Mouse (Mus musculus): Measurements from ENCODE around the gene Tmem123. TPM values are rescaled to one million over a fixed set of nuclear protein-coding genes. Genes with fewer than 3 reads are reported as not detected.

Tmem123 gene
- total RNA-seq, 2 experiments from 2014 or later: 12.3 to 14.7 TPM

DNA sequence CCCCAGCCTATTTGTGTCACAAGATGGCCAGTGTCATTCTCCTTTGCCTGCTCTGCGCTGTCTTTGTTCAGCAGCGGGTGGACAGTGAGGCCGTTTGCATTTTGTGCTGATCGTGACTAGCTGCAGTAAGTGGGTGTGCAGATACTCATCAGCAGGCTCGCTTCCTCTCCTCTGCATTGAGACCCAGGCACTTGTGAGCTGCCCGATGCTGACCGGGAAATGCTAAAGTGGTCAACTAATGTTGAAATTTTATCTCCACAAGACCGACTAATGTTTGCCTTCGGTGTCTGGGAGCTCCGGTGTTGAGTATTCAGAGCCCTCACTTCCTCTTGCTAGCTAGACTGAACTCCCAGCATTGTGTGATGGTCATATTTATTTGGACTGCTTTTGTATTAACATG, 10.7 kb downstream of the Tmem123 start:
- no peak for DNase-seq (ENCODE audit: low spot score in 2 of 2)

DNA sequence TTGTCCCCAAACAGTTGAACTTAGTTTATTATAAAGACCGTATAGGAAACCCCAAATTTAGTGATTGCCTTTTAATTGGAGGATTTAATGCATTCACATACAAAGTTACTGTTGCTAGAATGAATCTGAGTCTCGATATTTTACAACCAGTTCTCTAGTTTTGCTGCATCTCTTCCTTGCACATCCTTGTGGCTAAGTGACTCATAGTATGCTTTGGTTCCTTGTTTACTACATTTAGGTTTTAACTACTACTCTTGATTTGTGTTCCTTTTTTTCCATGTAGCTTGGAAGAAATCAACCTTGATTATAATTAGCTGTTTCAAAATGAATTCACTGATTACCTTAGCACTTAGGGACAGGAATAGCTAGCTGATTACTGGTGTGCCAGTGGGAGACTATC, 11.2 kb downstream of the Tmem123 start:
- no peak for DNase-seq (ENCODE audit: low spot score in 2 of 2)

DNA sequence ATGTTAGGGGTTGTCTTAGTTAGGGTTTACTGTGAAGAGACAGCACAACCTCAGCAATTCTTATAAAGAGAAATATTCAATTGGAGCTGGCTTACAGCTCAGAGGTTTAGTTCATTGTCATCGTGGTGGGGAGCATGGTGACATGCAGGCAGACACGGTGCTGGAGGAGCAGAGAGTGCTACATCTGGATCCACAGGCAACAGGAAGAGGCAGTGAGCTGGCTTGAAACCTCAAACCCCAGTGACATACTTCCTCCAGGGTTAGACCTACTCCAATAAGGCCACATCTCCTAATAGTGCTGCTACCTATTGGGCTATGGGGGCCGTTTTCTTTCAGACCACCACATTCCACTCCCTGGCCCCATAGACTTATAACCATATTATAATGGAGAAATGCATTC, 12.1 kb downstream of the Tmem123 start:
- no peak for DNase-seq (ENCODE audit: low spot score in 2 of 2)

DNA sequence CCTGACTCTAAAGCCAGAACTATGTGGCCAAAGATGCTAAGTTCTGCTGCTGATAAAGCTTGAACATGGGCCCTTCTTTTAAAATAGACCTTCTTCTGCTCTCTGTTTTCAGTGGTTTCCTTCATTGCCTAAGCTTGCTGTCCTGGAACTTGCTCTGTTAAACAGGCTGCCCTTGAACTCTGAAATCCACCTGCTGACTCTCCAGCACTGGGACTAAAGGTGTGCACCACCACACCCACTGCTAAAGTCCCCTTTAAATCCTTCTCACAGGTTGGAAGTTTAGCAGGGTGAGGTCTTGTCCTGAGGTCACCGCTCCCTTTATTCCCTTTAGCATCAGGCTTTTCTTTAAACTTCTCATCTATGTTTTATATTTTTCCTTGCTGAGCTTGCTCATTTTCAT, 13.1 kb downstream of the Tmem123 start:
- no peak for DNase-seq (ENCODE audit: low spot score in 2 of 2)

DNA sequence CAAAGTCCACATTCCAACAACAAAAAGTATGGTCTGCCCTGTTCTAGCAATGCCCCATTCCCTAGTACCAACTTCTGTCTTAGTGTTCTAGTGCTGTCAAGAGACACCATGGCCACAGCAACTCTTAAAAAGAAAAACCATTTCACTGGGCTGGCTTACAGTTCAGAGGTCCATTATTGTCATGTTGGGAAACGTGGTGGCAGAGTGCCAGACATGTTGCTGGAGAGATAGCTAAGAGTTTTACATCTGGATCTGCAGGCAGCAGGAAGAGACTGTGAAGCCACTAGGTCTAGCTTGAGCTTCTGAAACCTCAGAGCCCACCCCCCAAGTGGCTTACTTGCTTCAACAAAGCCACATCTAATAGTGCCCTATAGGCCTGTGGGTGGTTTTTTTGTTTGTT, 13.8 kb downstream of the Tmem123 start:
- no peak for DNase-seq (ENCODE audit: low spot score in 2 of 2)

- DNase-seq (ENCODE audit: low spot score in 2 of 2): no peak
These were observed 14.9 kb downstream of the Tmem123 start for GRCm38 (mm10) chr9:7778771-7779170.

GRCm38 (mm10) chr9:7779786-7780185, 15.9 kb downstream of the Tmem123 start:
- DNase-seq (ENCODE audit: low spot score in 2 of 2): no peak

DNA sequence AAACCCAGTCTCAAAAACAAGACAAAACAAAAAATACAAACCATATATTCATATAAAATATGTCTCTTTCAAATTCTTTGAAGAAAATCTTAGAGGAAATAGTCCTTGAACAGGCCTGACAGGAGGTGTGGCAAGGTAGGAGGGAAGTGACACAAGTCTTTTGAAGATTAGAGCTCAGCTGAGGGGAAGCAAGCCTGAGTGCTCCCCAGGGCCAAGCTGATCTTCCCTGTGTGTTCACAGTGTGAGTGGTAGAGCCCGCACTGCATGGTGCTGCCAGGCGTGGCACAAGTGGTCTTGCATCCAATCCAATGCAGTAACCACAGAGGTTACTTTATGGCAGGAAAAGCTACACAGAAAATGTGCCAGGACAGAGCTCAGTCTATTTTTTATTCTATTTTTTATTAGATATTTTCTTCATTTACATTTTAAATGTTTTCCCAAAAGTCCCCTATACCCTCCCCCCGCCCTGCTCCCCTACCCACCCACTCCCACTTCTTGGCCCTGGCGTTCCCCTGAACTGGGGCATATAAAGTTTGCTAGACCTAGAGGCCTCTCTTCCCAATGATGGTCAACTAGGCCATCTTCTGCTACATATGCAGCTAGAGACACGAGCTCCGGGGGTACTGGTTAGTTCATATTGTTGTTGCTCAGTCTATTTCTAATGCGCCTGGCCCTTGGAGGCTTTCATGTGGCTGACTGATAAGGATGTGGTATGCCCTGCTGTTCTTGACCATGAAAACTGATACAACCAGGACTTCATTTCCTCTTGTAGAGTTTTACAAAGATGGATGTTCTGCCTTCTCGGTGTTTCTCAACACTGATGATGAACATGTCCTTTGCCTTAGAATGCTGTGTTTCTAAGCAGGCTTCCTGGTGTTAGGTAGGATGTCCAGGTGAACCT, 16.7 kb downstream of the Tmem123 start:
- DNase-seq (ENCODE audit: low spot score in 2 of 2): no peak

GRCm38 (mm10) chr9:7783823-7784614, 20.2 kb downstream of the Tmem123 start:
- DNase-seq (ENCODE audit: low spot score in 2 of 2): no peak

- peak in 1 of 2 experiments; percentile 23 for DNase-seq (ENCODE audit: low spot score in 2 of 2)
These were observed 20.8 kb downstream of the Tmem123 start for GRCm38 (mm10) chr9:7784615-7785012.

DNA sequence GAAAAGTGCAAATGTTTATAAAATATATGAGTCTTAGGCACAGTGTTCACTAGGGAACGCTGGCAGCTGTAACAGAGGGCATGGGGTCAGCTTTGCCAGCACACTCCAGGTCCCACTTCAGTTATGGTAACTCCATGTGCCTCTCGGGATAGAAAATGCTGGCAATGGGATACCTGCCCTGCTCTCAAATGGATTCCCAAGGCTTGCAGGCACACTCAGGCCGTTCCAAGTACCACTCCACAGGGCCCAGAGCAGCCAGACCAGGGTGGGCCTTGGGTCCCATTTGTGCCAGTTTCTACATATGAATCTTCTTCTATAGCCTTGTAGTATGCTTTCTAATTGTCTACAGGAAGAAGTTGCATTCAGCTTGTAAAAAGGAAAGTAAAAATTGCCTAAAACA, 21.6 kb downstream of the Tmem123 start:
- DNase-seq (ENCODE audit: low spot score in 2 of 2): no peak

DNA sequence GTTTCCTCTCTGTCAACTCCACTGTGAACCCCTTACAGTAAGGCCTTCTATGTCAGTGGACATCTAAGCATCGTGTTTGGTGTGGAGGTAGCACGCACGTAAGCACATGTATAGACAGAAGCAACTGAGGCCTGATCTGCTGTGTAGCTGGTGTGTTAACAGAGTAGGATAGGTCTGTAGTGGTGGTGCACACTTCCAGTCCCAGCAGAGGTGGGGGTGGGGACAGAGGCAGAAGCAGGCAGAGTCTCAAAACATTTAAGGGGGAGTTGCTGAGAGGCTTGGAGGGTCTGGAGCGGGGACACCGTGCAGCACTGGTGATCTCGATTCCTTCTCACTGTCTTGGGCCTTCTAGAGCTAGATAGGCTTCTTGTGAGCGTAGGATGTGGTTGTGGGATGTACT, 22.2 kb downstream of the Tmem123 start:
- DNase-seq (ENCODE audit: low spot score in 2 of 2): no peak

DNA sequence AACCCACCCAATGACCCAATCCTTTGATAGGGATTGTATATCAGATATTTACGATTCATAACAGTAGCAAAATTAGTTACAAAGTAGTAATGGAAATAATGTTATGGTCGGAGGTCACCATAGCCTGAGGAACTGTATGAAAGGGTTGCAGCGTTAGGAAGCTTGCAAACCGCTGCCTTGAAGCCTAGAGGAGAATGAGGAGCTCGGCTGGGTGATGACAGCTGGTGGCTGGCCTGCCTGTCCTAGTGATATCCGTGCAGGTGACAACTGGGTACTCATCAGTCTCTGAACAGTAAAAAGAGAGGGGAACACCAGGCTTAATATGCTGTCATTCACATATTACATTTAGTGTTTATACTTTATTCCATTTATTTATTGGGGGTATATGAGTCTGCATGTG, 24.6 kb downstream of the Tmem123 start:
- no peak for DNase-seq (ENCODE audit: low spot score in 2 of 2)

DNA sequence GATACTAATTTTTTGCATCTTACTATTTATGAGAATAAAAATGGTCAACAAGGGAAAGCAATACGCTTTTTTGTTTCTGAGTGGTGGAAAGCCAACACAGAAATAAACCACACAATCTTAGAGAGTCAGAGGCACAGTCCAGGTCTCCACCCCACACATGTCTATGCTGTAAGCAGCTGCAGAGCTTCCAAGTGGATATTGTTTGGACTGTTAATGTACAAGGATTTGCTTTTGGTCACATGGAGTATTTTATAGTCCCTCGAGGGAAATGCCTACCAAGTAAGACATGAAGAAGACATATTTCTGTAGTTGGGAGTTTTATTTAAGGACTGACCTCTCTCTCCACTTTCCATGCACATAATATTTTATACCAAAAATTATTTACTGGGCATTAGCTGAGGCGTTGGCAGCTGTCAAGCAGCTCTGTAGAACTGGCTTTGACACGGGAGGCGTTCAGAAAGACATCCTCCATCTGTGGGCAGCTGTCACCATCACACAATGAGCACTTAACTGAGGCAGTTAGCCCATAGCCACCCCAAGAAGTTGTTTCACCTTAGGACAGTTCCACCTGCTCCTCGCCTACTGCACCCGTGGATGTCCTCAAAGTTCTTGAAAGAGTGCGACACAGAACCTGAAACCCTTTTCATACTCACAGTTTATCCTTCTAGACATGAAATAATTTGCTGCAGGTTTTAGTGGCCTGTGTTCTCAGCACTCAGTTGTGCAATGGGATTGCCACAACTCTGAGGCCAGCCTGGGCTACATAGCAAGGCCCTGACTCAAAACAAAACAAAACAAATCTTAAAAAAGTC, 26.1 kb downstream of the Tmem123 start:
- DNase-seq (ENCODE audit: low spot score in 2 of 2): no peak

DNA sequence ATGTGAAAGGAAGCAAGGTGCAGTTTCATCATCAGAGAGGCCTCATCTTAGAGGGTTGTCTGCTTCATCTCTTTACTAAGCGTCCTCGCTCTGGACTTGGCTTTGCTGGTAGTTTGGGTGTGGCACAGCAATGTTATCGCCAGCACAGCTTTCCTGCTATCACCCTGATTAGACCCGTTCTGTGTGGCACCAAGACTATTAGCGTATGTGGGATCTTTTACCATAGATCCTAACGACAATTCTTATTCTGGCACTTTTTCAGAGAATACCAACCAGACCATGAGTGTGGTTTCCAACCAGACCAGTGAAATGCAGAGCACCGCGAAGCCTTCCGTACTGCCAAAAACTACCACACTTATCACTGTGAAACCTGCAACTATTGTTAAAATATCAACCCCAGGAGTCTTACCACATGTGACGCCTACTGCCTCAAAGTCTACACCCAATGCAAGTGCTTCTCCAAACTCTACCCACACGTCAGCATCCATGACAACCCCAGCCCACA, 26.8 kb downstream of the Tmem123 start:
- no peak for DNase-seq (ENCODE audit: low spot score in 2 of 2)

- no peak for DNase-seq (ENCODE audit: low spot score in 2 of 2)
These were observed 29.7 kb downstream of the Tmem123 start for GRCm38 (mm10) chr9:7793561-7793960.

- no peak for DNase-seq (ENCODE audit: low spot score in 2 of 2)
These were observed 31.7 kb downstream of the Tmem123 start for GRCm38 (mm10) chr9:7795581-7795980.

GRCm38 (mm10) chr9:7796129-7796864, 32.5 kb downstream of the Tmem123 start:
- no peak for DNase-seq (ENCODE audit: low spot score in 2 of 2)

DNA sequence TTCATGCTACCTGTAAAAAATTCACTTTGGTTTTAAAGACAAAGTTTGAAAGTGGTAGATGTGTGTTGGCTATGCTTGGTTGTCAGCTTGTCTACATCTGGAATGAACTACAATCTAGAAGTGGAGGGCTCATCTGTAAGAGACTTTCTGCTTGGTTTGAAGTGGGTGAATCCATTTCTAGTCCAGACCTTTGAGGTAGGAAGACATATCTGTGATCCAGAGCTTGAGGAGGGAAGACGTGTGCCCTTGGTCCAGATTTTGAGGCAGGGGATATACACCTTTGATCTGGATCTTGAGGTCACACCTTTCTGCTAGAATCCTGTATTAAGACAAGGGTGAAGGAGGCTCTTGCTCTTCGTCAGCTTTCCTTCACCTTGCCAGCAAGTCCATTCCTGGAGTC, 33.7 kb downstream of the Tmem123 start:
- no peak for DNase-seq (ENCODE audit: low spot score in 2 of 2)

DNA sequence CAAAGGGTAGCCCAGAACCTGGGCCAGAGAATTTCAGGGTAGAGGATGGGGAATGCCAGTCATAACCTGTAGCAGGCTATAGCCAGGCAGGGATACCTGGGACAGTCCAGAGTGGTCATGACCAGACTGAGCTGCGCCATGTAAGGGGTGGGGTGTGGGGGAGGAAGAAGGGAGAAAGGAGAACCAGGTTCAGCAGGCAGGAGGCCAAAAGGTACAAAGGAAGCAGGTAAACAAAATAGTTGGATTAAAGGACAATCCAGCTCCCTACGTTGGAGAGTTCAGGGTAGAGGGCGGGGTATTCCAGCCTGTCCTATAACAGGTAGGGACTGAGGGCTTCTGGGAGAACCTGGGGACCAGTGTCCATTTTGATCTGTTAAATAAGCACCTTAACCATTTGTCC, 34.7 kb downstream of the Tmem123 start:
- no peak for DNase-seq (ENCODE audit: low spot score in 2 of 2)

GRCm38 (mm10) chr9:7805101-7805506, 41.3 kb downstream of the Tmem123 start:
- DNase-seq (ENCODE audit: low spot score in 2 of 2): no peak
